Mouse (Mus musculus): ENCODE measurements at regions not wholly inside any gene's neighbourhood (a gene's known extent, or its start where the extent isn't known, plus 50 kb on each side); places are given as distances from the start of the nearest gene placed in this dataset.

GRCm38 (mm10) chr15:68403554-68404070, 1902.9 kb upstream of the Lrrc6 start:
- H3K4me2 ChIP-seq (ENCODE audit: low read depth, low read length), result no peak overlapping the region
- H3K9ac ChIP-seq (ENCODE audit: low read depth, low read length), result no peak overlapping the region
- no peak for ATAC-seq
- WGBS, result 94% methylated on average over 3 of the region's 3 CpGs
- no peaks in the 10 kb centered on the region for H3K27me3 ChIP-seq (replicated peaks; ENCODE audit: control insufficient read depth, insufficient read depth, low read length)
- H3K27ac ChIP-seq (ENCODE audit: low read length), result no peak overlapping the region
- no peak overlapping the region for H3K4me3 ChIP-seq (ENCODE audit: low read length)
- H3K36me3 ChIP-seq (ENCODE audit: control insufficient read depth, insufficient read depth, low read length), result no peaks in the 10 kb centered on the region
- no peaks in the 10 kb centered on the region for H3K9me3 ChIP-seq (ENCODE audit: control insufficient read depth, low read length)
- H3K4me1 ChIP-seq (ENCODE audit: control insufficient read depth, insufficient read depth, low read length), result no peaks in the 10 kb centered on the region

- no peaks in the 10 kb centered on the region for H3K4me1 ChIP-seq (ENCODE audit: control insufficient read depth, insufficient read depth, low read length)
- no peak overlapping the region for H3K4me2 ChIP-seq (ENCODE audit: low read depth, low read length)
- H3K27ac ChIP-seq (ENCODE audit: low read length), result no peak overlapping the region
- H3K4me3 ChIP-seq (ENCODE audit: low read length), result no peak overlapping the region
- H3K27me3 ChIP-seq (replicated peaks; ENCODE audit: control insufficient read depth, insufficient read depth, low read length), result no peaks in the 10 kb centered on the region
- no peaks in the 10 kb centered on the region for H3K36me3 ChIP-seq (ENCODE audit: control insufficient read depth, insufficient read depth, low read length)
- no peak overlapping the region for H3K9ac ChIP-seq (ENCODE audit: low read depth, low read length)
- no peaks in the 10 kb centered on the region for H3K9me3 ChIP-seq (ENCODE audit: control insufficient read depth, low read length)
- WGBS, result 54% methylated on average over 1 of the region's 1 CpGs
- no peak for ATAC-seq
Measured at GRCm38 (mm10) chr15:68401726-68402125, 1901.0 kb upstream of the Lrrc6 start.

- Histone ChIP-seq H3K4me2 (ENCODE audit: low read depth, low read length) (no peak overlapping the region), H3K9me3 (ENCODE audit: control insufficient read depth, low read length) (no peaks in the 10 kb centered on the region), H3K36me3 (ENCODE audit: control insufficient read depth, insufficient read depth, low read length) (no peaks in the 10 kb centered on the region), H3K4me1 (ENCODE audit: control insufficient read depth, insufficient read depth, low read length) (no peaks in the 10 kb centered on the region), H3K27ac (ENCODE audit: low read length) (no peak overlapping the region), H3K9ac (ENCODE audit: low read depth, low read length) (no peak overlapping the region), H3K4me3 (ENCODE audit: low read length) (no peak overlapping the region), H3K27me3 (replicated peaks; ENCODE audit: control insufficient read depth, insufficient read depth, low read length) (no peaks in the 10 kb centered on the region)
- 73% methylated on average over 4 of the region's 4 CpGs for WGBS
- ATAC-seq, result no peak
Measured at GRCm38 (mm10) chr15:68401006-68401405, 1900.3 kb upstream of the Lrrc6 start.

GRCm38 (mm10) chr15:68396566-68396965, 1895.9 kb upstream of the Lrrc6 start:
- Histone ChIP-seq H3K9ac (ENCODE audit: low read depth, low read length) (no peak overlapping the region), H3K27ac (ENCODE audit: low read length) (no peak overlapping the region), H3K27me3 (replicated peaks; ENCODE audit: control insufficient read depth, insufficient read depth, low read length) (no peaks in the 10 kb centered on the region), H3K4me3 (ENCODE audit: low read length) (no peak overlapping the region), H3K36me3 (ENCODE audit: control insufficient read depth, insufficient read depth, low read length) (no peaks in the 10 kb centered on the region), H3K4me2 (ENCODE audit: low read depth, low read length) (no peak overlapping the region), H3K9me3 (ENCODE audit: control insufficient read depth, low read length) (no peaks in the 10 kb centered on the region), H3K4me1 (ENCODE audit: control insufficient read depth, insufficient read depth, low read length) (no peaks in the 10 kb centered on the region)
- no peak for ATAC-seq
- 95% methylated on average over 6 of the region's 6 CpGs for WGBS

- no peak overlapping the region for H3K4me3 ChIP-seq (ENCODE audit: low read length)
- 97% methylated on average over 1 of the region's 1 CpGs for WGBS
- no peaks in the 10 kb centered on the region for H3K9me3 ChIP-seq (ENCODE audit: control insufficient read depth, low read length)
- H3K27me3 ChIP-seq (replicated peaks; ENCODE audit: control insufficient read depth, insufficient read depth, low read length), result no peaks in the 10 kb centered on the region
- no peak for ATAC-seq
- H3K36me3 ChIP-seq (ENCODE audit: control insufficient read depth, insufficient read depth, low read length), result no peaks in the 10 kb centered on the region
- no peaks in the 10 kb centered on the region for H3K4me1 ChIP-seq (ENCODE audit: control insufficient read depth, insufficient read depth, low read length)
- H3K9ac ChIP-seq (ENCODE audit: low read depth, low read length), result no peak overlapping the region
- H3K27ac ChIP-seq (ENCODE audit: low read length), result no peak overlapping the region
- H3K4me2 ChIP-seq (ENCODE audit: low read depth, low read length), result no peak overlapping the region
Measured at GRCm38 (mm10) chr15:68394749-68395148, 1894.0 kb upstream of the Lrrc6 start.

- no peak for ATAC-seq
- WGBS, result 61% methylated on average over 4 of the region's 4 CpGs
- Histone ChIP-seq H3K27ac (ENCODE audit: low read length) (no peak overlapping the region), H3K27me3 (replicated peaks; ENCODE audit: control insufficient read depth, insufficient read depth, low read length) (no peaks in the 10 kb centered on the region), H3K4me3 (ENCODE audit: low read length) (no peak overlapping the region), H3K4me1 (ENCODE audit: control insufficient read depth, insufficient read depth, low read length) (no peaks in the 10 kb centered on the region), H3K4me2 (ENCODE audit: low read depth, low read length) (no peak overlapping the region), H3K36me3 (ENCODE audit: control insufficient read depth, insufficient read depth, low read length) (no peaks in the 10 kb centered on the region), H3K9ac (ENCODE audit: low read depth, low read length) (no peak overlapping the region), H3K9me3 (ENCODE audit: control insufficient read depth, low read length) (no peaks in the 10 kb centered on the region)
Measured at GRCm38 (mm10) chr15:68394157-68394556, 1893.4 kb upstream of the Lrrc6 start.

GRCm38 (mm10) chr15:68391737-68392136, 1891.0 kb upstream of the Lrrc6 start:
- Histone ChIP-seq H3K4me3 (ENCODE audit: low read length) (no peak overlapping the region), H3K36me3 (ENCODE audit: control insufficient read depth, insufficient read depth, low read length) (no peaks in the 10 kb centered on the region), H3K9ac (ENCODE audit: low read depth, low read length) (no peak overlapping the region), H3K27me3 (replicated peaks; ENCODE audit: control insufficient read depth, insufficient read depth, low read length) (no peaks in the 10 kb centered on the region), H3K9me3 (ENCODE audit: control insufficient read depth, low read length) (no peaks in the 10 kb centered on the region), H3K27ac (ENCODE audit: low read length) (no peak overlapping the region), H3K4me2 (ENCODE audit: low read depth, low read length) (no peak overlapping the region), H3K4me1 (ENCODE audit: control insufficient read depth, insufficient read depth, low read length) (no peaks in the 10 kb centered on the region)
- ATAC-seq, result no peak
- WGBS, result 33% methylated on average over 1 of the region's 1 CpGs

- Histone ChIP-seq H3K27ac (ENCODE audit: low read length) (no peak overlapping the region), H3K27me3 (replicated peaks; ENCODE audit: control insufficient read depth, insufficient read depth, low read length) (no peaks in the 10 kb centered on the region), H3K9me3 (ENCODE audit: control insufficient read depth, low read length) (no peaks in the 10 kb centered on the region), H3K4me2 (ENCODE audit: low read depth, low read length) (no peak overlapping the region), H3K4me3 (ENCODE audit: low read length) (no peak overlapping the region), H3K36me3 (ENCODE audit: control insufficient read depth, insufficient read depth, low read length) (no peaks in the 10 kb centered on the region), H3K4me1 (ENCODE audit: control insufficient read depth, insufficient read depth, low read length) (no peaks in the 10 kb centered on the region), H3K9ac (ENCODE audit: low read depth, low read length) (no peak overlapping the region)
- 77% methylated on average over 5 of the region's 5 CpGs for whole genome bisulfite sequencing
- no peak for ATAC-seq
Measured at GRCm38 (mm10) chr15:68389855-68390254, 1889.1 kb upstream of the Lrrc6 start.

GRCm38 (mm10) chr15:68387349-68388065, 1886.8 kb upstream of the Lrrc6 start:
- Histone ChIP-seq H3K36me3 (ENCODE audit: control insufficient read depth, insufficient read depth, low read length) (no peaks in the 10 kb centered on the region), H3K9me3 (ENCODE audit: control insufficient read depth, low read length) (no peaks in the 10 kb centered on the region), H3K27ac (ENCODE audit: low read length) (no peak overlapping the region), H3K27me3 (replicated peaks; ENCODE audit: control insufficient read depth, insufficient read depth, low read length) (no peaks in the 10 kb centered on the region), H3K4me2 (ENCODE audit: low read depth, low read length) (no peak overlapping the region), H3K4me1 (ENCODE audit: control insufficient read depth, insufficient read depth, low read length) (no peaks in the 10 kb centered on the region), H3K9ac (ENCODE audit: low read depth, low read length) (no peak overlapping the region), H3K4me3 (ENCODE audit: low read length) (no peak overlapping the region)
- no peak for ATAC-seq
- WGBS, result 52% methylated on average over 4 of the region's 4 CpGs
